Mouse (Mus musculus) limb, embryonic 12.5 days (tissue): ENCODE measurements around the gene H2-D1. TPM values are rescaled to one million over a fixed set of nuclear protein-coding genes. Genes with fewer than 3 reads are reported as not detected.

Experiments used
- ATAC-seq: fragments of 200-750 bp; cut with Nextera tagmentation; 2 replicates; pipeline ENCODE4 v1.8.0; 2017; ENCODE audit warnings: low read depth, moderate TSS enrichment; ENCODE audit not compliant: insufficient number of reproducible peaks, insufficient read depth, low FRiP score, low TSS enrichment
- H3K27ac ChIP-seq: fragments of 300-500 bp; sonication (generic); 2 replicates; pipeline ENCODE4 v1.5.1; 2016; ENCODE audit warnings: mild to moderate bottlenecking, moderate library complexity
- H3K27me3 ChIP-seq: fragments of 300-500 bp; sonication (generic); 2 replicates; pipeline ENCODE4 v1.6.1; 2016; ENCODE audit warnings: mild to moderate bottlenecking, moderate library complexity
- H3K36me3 ChIP-seq: fragments of 300-500 bp; sonication (generic); 2 replicates; pipeline ENCODE4 v1.6.1; 2016; ENCODE audit warnings: mild to moderate bottlenecking, moderate library complexity
- H3K4me1 ChIP-seq: fragments of 300-500 bp; sonication (generic); replicated peaks from 2 replicates; pipeline ENCODE4 v1.6.1; 2016
- H3K4me2 ChIP-seq: fragments of 300-500 bp; sonication (generic); 2 replicates; pipeline ENCODE4 v1.6.1; 2016; ENCODE audit warnings: mild to moderate bottlenecking, moderate library complexity
- H3K4me3 ChIP-seq: fragments of 300-500 bp; sonication (generic); replicated peaks from 2 replicates; pipeline ENCODE4 v1.5.1; 2016; ENCODE audit warnings: mild to moderate bottlenecking
- H3K9ac ChIP-seq: fragments of 300-500 bp; sonication (generic); replicated peaks from 2 replicates; pipeline ENCODE4 v1.6.1; 2016; ENCODE audit warnings: mild to moderate bottlenecking, moderate library complexity
- H3K9me3 ChIP-seq: fragments of 300-500 bp; sonication (generic); 2 replicates; pipeline ENCODE4 v1.6.1; 2016; ENCODE audit warnings: mild to moderate bottlenecking, moderate library complexity
- WGBS: fragments of 180-500 bp; shearing (Covaris S2); methylation state at CpG from one replicate; pipeline ENCODE4 v1.1.7; 2016; 5-methylcytosine and 5-hydroxymethylcytosine counted together
- polyA plus RNA-seq: library from polyadenylated mRNA; unstranded; fragments of >200 nt; fragmentation: Nextera tagmentation; extraction: Ambion mirVana; gene quantifications from 2 replicates; pipeline ENCODE4 v1.2.1, GENCODE M21; 2016

H2-D1 gene
- polyA plus RNA-seq, 1 experiment from 2014 or later: 18.8 TPM

- no peak for ATAC-seq
- WGBS: 63% methylated on average over 13 of the region's 14 CpGs
- no peak overlapping the region for H3K9ac ChIP-seq
These were observed 3.7 kb upstream of the H2-D1 start for GRCm38 (mm10) chr17:35258492-35259478.

GRCm38 (mm10) chr17:35259621-35260020, 2.9 kb upstream of the H2-D1 start:
- ATAC-seq: no peak
- Histone ChIP-seq H3K9ac (no peak overlapping the region), H3K27me3 (peaks cover 57% of the 10 kb centered on the region), H3K4me3 (no peak overlapping the region), H3K4me1 (peaks cover 6% of the 10 kb centered on the region), H3K36me3 (no peaks in the 10 kb centered on the region), H3K27ac (no peak overlapping the region), H3K9me3 (no peaks in the 10 kb centered on the region), H3K4me2 (no peak overlapping the region)
- WGBS: 86% methylated on average over 4 of the region's 4 CpGs

More at GRCm38 (mm10) chr17:35258492-35259478, 3.7 kb upstream of the H2-D1 start:
- Histone ChIP-seq H3K9me3 (no peaks in the 10 kb centered on the region), H3K4me1 (peaks cover 4% of the 10 kb centered on the region), H3K27me3 (peaks cover 48% of the 10 kb centered on the region), H3K4me3 (no peak overlapping the region), H3K36me3 (peaks cover 7% of the 10 kb centered on the region), H3K27ac (no peak overlapping the region), H3K4me2 (no peak overlapping the region)

- Histone ChIP-seq H3K9ac (no peak overlapping the region), H3K36me3 (no peaks in the 10 kb centered on the region), H3K4me1 (peaks cover 6% of the 10 kb centered on the region), H3K4me2 (no peak overlapping the region), H3K27ac (no peak overlapping the region), H3K9me3 (no peaks in the 10 kb centered on the region), H3K27me3 (peaks cover 74% of the 10 kb centered on the region), H3K4me3 (no peak overlapping the region)
- 68% methylated on average over 13 of the region's 13 CpGs for WGBS
- ATAC-seq: no peak
These were observed 879 bp upstream of the H2-D1 start for GRCm38 (mm10) chr17:35261651-35262050.

- Histone ChIP-seq H3K4me1 (peaks cover 6% of the 10 kb centered on the region), H3K9ac (peak overlapping the region; percentile 56; the same call in 1 of the 2 replicates), H3K9me3 (no peaks in the 10 kb centered on the region), H3K4me2 (peak overlapping the region; percentile 97), H3K27me3 (peaks cover 78% of the 10 kb centered on the region), H3K4me3 (peak overlapping the region; percentile 69), H3K27ac (no peak overlapping the region), H3K36me3 (no peaks in the 10 kb centered on the region)
- 2% methylated on average over 31 of the region's 31 CpGs for WGBS
- no peak for ATAC-seq
These were observed 973 bp downstream of the H2-D1 start for GRCm38 (mm10) chr17:35263523-35263883.

GRCm38 (mm10) chr17:35267399-35268086, 5.0 kb downstream of the H2-D1 start:
- Histone ChIP-seq H3K4me2 (no peak overlapping the region), H3K27ac (no peak overlapping the region), H3K4me3 (no peak overlapping the region), H3K36me3 (no peaks in the 10 kb centered on the region), H3K9me3 (no peaks in the 10 kb centered on the region), H3K9ac (no peak overlapping the region), H3K4me1 (peaks cover 6% of the 10 kb centered on the region), H3K27me3 (peaks cover 42% of the 10 kb centered on the region)
- no peak for ATAC-seq
- 58% methylated on average over 1 of the region's 1 CpGs for WGBS

GRCm38 (mm10) chr17:35269653-35270347, 7.3 kb downstream of the H2-D1 start:
- no peaks in the 10 kb centered on the region for H3K36me3 ChIP-seq
- ATAC-seq: peak; percentile 56; the same call in 1 of the 2 replicates
- no peak overlapping the region for H3K9ac ChIP-seq
- no peak overlapping the region for H3K4me3 ChIP-seq
- no peak overlapping the region for H3K27ac ChIP-seq
- no peaks in the 10 kb centered on the region for H3K9me3 ChIP-seq
- H3K4me1 ChIP-seq: no peaks in the 10 kb centered on the region
- peaks cover 20% of the 10 kb centered on the region for H3K27me3 ChIP-seq
- H3K4me2 ChIP-seq: no peak overlapping the region
- 25% methylated on average over 3 of the region's 3 CpGs for WGBS

- Histone ChIP-seq H3K4me1 (no peaks in the 10 kb centered on the region), H3K27ac (no peak overlapping the region), H3K4me3 (no peak overlapping the region), H3K4me2 (no peak overlapping the region), H3K36me3 (no peaks in the 10 kb centered on the region), H3K27me3 (peaks cover 25% of the 10 kb centered on the region), H3K9me3 (no peaks in the 10 kb centered on the region), H3K9ac (no peak overlapping the region)
- 64% methylated on average over 3 of the region's 3 CpGs for WGBS
- no peak for ATAC-seq
These were observed 9.7 kb downstream of the H2-D1 start for GRCm38 (mm10) chr17:35272249-35272648.

- WGBS: 5% methylated on average over 11 of the region's 11 CpGs
- ATAC-seq: no peak
These were observed 12.2 kb downstream of the H2-D1 start for GRCm38 (mm10) chr17:35274770-35275169.

GRCm38 (mm10) chr17:35276304-35276864, 13.9 kb downstream of the H2-D1 start:
- H3K27ac ChIP-seq: no peak overlapping the region
- H3K27me3 ChIP-seq: peaks cover 29% of the 10 kb centered on the region
- no peak overlapping the region for H3K9ac ChIP-seq
- no peak for ATAC-seq
- no peaks in the 10 kb centered on the region for H3K4me1 ChIP-seq
- H3K4me2 ChIP-seq: no peak overlapping the region
- no peak overlapping the region for H3K4me3 ChIP-seq
- H3K9me3 ChIP-seq: no peaks in the 10 kb centered on the region
- H3K36me3 ChIP-seq: no peaks in the 10 kb centered on the region
- WGBS: 13% methylated on average over 13 of the region's 13 CpGs

More at GRCm38 (mm10) chr17:35274770-35275169, 12.2 kb downstream of the H2-D1 start:
- Histone ChIP-seq H3K4me2 (no peak overlapping the region), H3K27ac (no peak overlapping the region), H3K4me1 (no peaks in the 10 kb centered on the region), H3K27me3 (peaks cover 29% of the 10 kb centered on the region), H3K9me3 (no peaks in the 10 kb centered on the region), H3K4me3 (no peak overlapping the region), H3K36me3 (no peaks in the 10 kb centered on the region), H3K9ac (no peak overlapping the region)

- peaks cover 29% of the 10 kb centered on the region for H3K27me3 ChIP-seq
- 90% methylated on average over 8 of the region's 8 CpGs for WGBS
- H3K27ac ChIP-seq: no peak overlapping the region
- H3K4me1 ChIP-seq: no peaks in the 10 kb centered on the region
- ATAC-seq: no peak
- H3K36me3 ChIP-seq: no peaks in the 10 kb centered on the region
- H3K4me3 ChIP-seq: no peak overlapping the region
- H3K9me3 ChIP-seq: no peaks in the 10 kb centered on the region
- H3K9ac ChIP-seq: no peak overlapping the region
- no peak overlapping the region for H3K4me2 ChIP-seq
These were observed 15.5 kb downstream of the H2-D1 start for GRCm38 (mm10) chr17:35278049-35278448.
